Mouse (Mus musculus): ENCODE results near the gene Taar9. TPM values are rescaled to one million over a fixed set of nuclear protein-coding genes. Genes with fewer than 3 reads are reported as not detected.
"Not testable (repeated sequence)": the region's sequence is repeated elsewhere in the genome, so short reads cannot be mapped to it uniquely, and the experiment has no call there.

The Taar9 gene
- polyA plus RNA-seq, 1 experiment from 2014 or later = not detected

- WGBS = 42% methylated on average over 6 of the region's 6 CpGs
Measured at GRCm38 (mm10) chr10:24111116-24111778, 1.9 kb upstream of the Taar9 start.

GRCm38 (mm10) chr10:24108236-24108635 lies 1.1 kb downstream of the Taar9 start:
- Histone ChIP-seq H3K9ac (no peak overlapping the region), H3K4me3 (no peak overlapping the region), H3K36me3 (no peaks in the 10 kb centered on the region), H3K27me3 (no peaks in the 10 kb centered on the region), H3K4me2 (no peak overlapping the region), H3K27ac (no peak overlapping the region), H3K9me3 (no peaks in the 10 kb centered on the region), H3K4me1 (no peaks in the 10 kb centered on the region)
- ATAC-seq (ENCODE audit: insufficient number of reproducible peaks, low FRiP score, low TSS enrichment, low read depth) = no peak
- WGBS = 42% methylated on average over 3 of the region's 3 CpGs

More at GRCm38 (mm10) chr10:24111116-24111778, 1.9 kb upstream of the Taar9 start:
- Histone ChIP-seq H3K27ac (no peak overlapping the region), H3K4me1 (no peaks in the 10 kb centered on the region), H3K36me3 (no peaks in the 10 kb centered on the region), H3K4me3 (no peak overlapping the region), H3K4me2 (no peak overlapping the region), H3K9ac (no peak overlapping the region), H3K27me3 (no peaks in the 10 kb centered on the region), H3K9me3 (no peaks in the 10 kb centered on the region)
- no peak for ATAC-seq (ENCODE audit: insufficient number of reproducible peaks, low FRiP score, low TSS enrichment, low read depth)

GRCm38 (mm10) chr10:24107747-24108146 lies 1.6 kb downstream of the Taar9 start:
- ATAC-seq (ENCODE audit: insufficient number of reproducible peaks, low FRiP score, low TSS enrichment, low read depth) = no peak
- Histone ChIP-seq H3K4me3 (no peak overlapping the region), H3K4me1 (no peaks in the 10 kb centered on the region), H3K9me3 (no peaks in the 10 kb centered on the region), H3K27ac (no peak overlapping the region), H3K27me3 (no peaks in the 10 kb centered on the region), H3K9ac (no peak overlapping the region), H3K4me2 (no peak overlapping the region), H3K36me3 (no peaks in the 10 kb centered on the region)
- 48% methylated on average over 5 of the region's 5 CpGs for WGBS

- 48% methylated on average over 1 of the region's 1 CpGs for WGBS
- H3K9me3 ChIP-seq; H3K36me3 ChIP-seq; ATAC-seq (ENCODE audit: insufficient number of reproducible peaks, low FRiP score, low TSS enrichment, low read depth); H3K27ac ChIP-seq; H3K4me3 ChIP-seq; H3K27me3 ChIP-seq; H3K4me2 ChIP-seq; H3K9ac ChIP-seq; H3K4me1 ChIP-seq: not testable (repeated sequence)
Measured at GRCm38 (mm10) chr10:24103299-24103698, 6.0 kb downstream of the Taar9 start.

- not testable (repeated sequence) for H3K4me1 ChIP-seq; H3K4me2 ChIP-seq; H3K36me3 ChIP-seq; H3K9me3 ChIP-seq; ATAC-seq (ENCODE audit: insufficient number of reproducible peaks, low FRiP score, low TSS enrichment, low read depth); H3K4me3 ChIP-seq; H3K9ac ChIP-seq; H3K27me3 ChIP-seq; H3K27ac ChIP-seq
- WGBS = 82% methylated on average over 1 of the region's 3 CpGs
Measured at GRCm38 (mm10) chr10:24101812-24102211, 7.5 kb downstream of the Taar9 start, which contains the start of gene Taar8c. Gene Taar8c (minus strand): TSS chr10:24101912.

GRCm38 (mm10) chr10:24097010-24097409 lies 12.3 kb downstream of the Taar9 start:
- not testable (repeated sequence) for H3K27ac ChIP-seq; H3K27me3 ChIP-seq; H3K4me3 ChIP-seq; H3K4me1 ChIP-seq; H3K9me3 ChIP-seq; ATAC-seq (ENCODE audit: insufficient number of reproducible peaks, low FRiP score, low TSS enrichment, low read depth); H3K36me3 ChIP-seq; H3K9ac ChIP-seq; H3K4me2 ChIP-seq
- WGBS = 69% methylated on average over 2 of the region's 2 CpGs

GRCm38 (mm10) chr10:24092194-24092593 lies 17.1 kb downstream of the Taar9 start, which contains the start of gene Taar8b:
Gene Taar8b (minus strand): TSS chr10:24092294.
- ATAC-seq (ENCODE audit: insufficient number of reproducible peaks, low FRiP score, low TSS enrichment, low read depth) = no peak
- Histone ChIP-seq H3K27me3 (no peaks in the 10 kb centered on the region), H3K4me1 (no peaks in the 10 kb centered on the region), H3K9me3 (no peaks in the 10 kb centered on the region), H3K36me3 (no peaks in the 10 kb centered on the region), H3K4me3 (no peak within 1 kb of the TSS), H3K4me2 (no peak within 1 kb of the TSS), H3K9ac (no peak within 1 kb of the TSS), H3K27ac (no peak within 1 kb of the TSS)
- WGBS = 69% methylated on average over 2 of the region's 2 CpGs

- H3K9ac ChIP-seq = no peak overlapping the region
- no peaks in the 10 kb centered on the region for H3K9me3 ChIP-seq
- H3K36me3 ChIP-seq = no peaks in the 10 kb centered on the region
- H3K27me3 ChIP-seq = no peaks in the 10 kb centered on the region
- no peak overlapping the region for H3K4me3 ChIP-seq
- H3K27ac ChIP-seq = no peak overlapping the region
- 92% methylated on average over 2 of the region's 2 CpGs for WGBS
- H3K4me2 ChIP-seq = no peak overlapping the region
- no peaks in the 10 kb centered on the region for H3K4me1 ChIP-seq
- ATAC-seq (ENCODE audit: insufficient number of reproducible peaks, low FRiP score, low TSS enrichment, low read depth) = no peak
Measured at GRCm38 (mm10) chr10:24087168-24087567, 22.2 kb downstream of the Taar9 start.

GRCm38 (mm10) chr10:24086555-24086954 lies 22.8 kb downstream of the Taar9 start:
- ATAC-seq (ENCODE audit: insufficient number of reproducible peaks, low FRiP score, low TSS enrichment, low read depth) = no peak
- 82% methylated on average over 5 of the region's 5 CpGs for WGBS
- Histone ChIP-seq H3K9ac (no peak overlapping the region), H3K4me3 (no peak overlapping the region), H3K9me3 (no peaks in the 10 kb centered on the region), H3K36me3 (no peaks in the 10 kb centered on the region), H3K4me1 (no peaks in the 10 kb centered on the region), H3K4me2 (no peak overlapping the region), H3K27ac (no peak overlapping the region), H3K27me3 (no peaks in the 10 kb centered on the region)

GRCm38 (mm10) chr10:24085936-24086335 lies 23.4 kb downstream of the Taar9 start:
- Histone ChIP-seq H3K27me3 (no peaks in the 10 kb centered on the region), H3K36me3 (no peaks in the 10 kb centered on the region), H3K27ac (no peak overlapping the region), H3K9ac (no peak overlapping the region), H3K9me3 (no peaks in the 10 kb centered on the region), H3K4me3 (no peak overlapping the region), H3K4me2 (no peak overlapping the region), H3K4me1 (no peaks in the 10 kb centered on the region)
- 75% methylated on average over 5 of the region's 5 CpGs for WGBS
- no peak for ATAC-seq (ENCODE audit: insufficient number of reproducible peaks, low FRiP score, low TSS enrichment, low read depth)

- Histone ChIP-seq H3K4me2 (no peak overlapping the region), H3K9me3 (no peaks in the 10 kb centered on the region), H3K9ac (no peak overlapping the region), H3K4me1 (no peaks in the 10 kb centered on the region), H3K27ac (no peak overlapping the region), H3K4me3 (no peak overlapping the region), H3K27me3 (peaks cover 4% of the 10 kb centered on the region; the same call in 1 of the 2 replicates), H3K36me3 (no peaks in the 10 kb centered on the region)
- 38% methylated on average over 3 of the region's 3 CpGs for WGBS
- no peak for ATAC-seq (ENCODE audit: insufficient number of reproducible peaks, low FRiP score, low TSS enrichment, low read depth)
Measured at GRCm38 (mm10) chr10:24080166-24080565, 29.2 kb downstream of the Taar9 start.

GRCm38 (mm10) chr10:24076200-24076599 lies 33.1 kb downstream of the Taar9 start, which contains the start of gene Taar8a:
Gene Taar8a (plus strand): TSS chr10:24076500.
- not testable (repeated sequence) for ATAC-seq (ENCODE audit: insufficient number of reproducible peaks, low FRiP score, low TSS enrichment, low read depth); H3K9me3 ChIP-seq; H3K36me3 ChIP-seq; H3K27me3 ChIP-seq; H3K4me1 ChIP-seq; H3K27ac ChIP-seq; H3K4me2 ChIP-seq; H3K4me3 ChIP-seq; H3K9ac ChIP-seq
- WGBS = 76% methylated on average over 2 of the region's 4 CpGs

GRCm38 (mm10) chr10:24074751-24075150 lies 34.6 kb downstream of the Taar9 start:
- not testable (repeated sequence) for H3K9ac ChIP-seq; ATAC-seq (ENCODE audit: insufficient number of reproducible peaks, low FRiP score, low TSS enrichment, low read depth); H3K4me2 ChIP-seq; H3K4me1 ChIP-seq; H3K27me3 ChIP-seq; H3K4me3 ChIP-seq; H3K9me3 ChIP-seq; H3K27ac ChIP-seq; H3K36me3 ChIP-seq
- WGBS = 35% methylated on average over 2 of the region's 2 CpGs
